Mouse (Mus musculus): Measurements from ENCODE around the gene Mrps17. TPM values are rescaled to one million over a fixed set of nuclear protein-coding genes. Genes with fewer than 3 reads are reported as not detected.
"Not testable (repeated sequence)": the region's sequence is repeated elsewhere in the genome, so short reads cannot be mapped to it uniquely, and the experiment has no call there.

The Mrps17 gene
- 104 and 105 TPM in 2 replicates for polyA plus RNA-seq (2012; rRNA removed)

DNA sequence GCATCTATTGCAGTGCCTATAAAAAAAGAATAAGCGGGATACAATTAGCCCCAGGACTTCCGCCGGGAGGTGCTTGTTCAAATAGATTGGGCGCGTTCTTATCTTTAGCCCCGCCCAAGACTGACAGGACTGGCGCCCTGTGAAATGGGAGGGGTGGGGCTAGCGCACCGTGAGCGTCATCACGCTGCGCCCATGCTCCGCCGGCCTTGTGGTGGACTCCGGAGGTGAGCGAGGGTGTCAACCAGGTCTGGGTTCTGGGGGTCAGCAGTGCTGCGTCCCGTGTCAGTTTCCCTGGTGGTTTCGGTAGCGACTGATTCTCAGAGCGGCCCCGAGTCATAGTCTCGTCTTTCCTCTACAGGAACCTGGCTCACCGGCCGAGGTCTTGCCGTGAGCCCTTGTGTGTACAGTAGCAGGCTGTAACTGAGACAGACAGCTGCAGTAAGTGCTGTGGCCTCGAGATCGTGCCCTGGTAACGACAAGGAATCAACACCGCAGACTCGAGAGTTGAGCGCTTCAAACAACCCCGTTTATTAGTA lies at the start of gene Mrps17:
Gene Mrps17 (plus strand): TSS at position 172 of the 536 bp plus-strand sequence.
- DNase-seq (ENCODE audit: extremely low spot score in 1 of 2, low spot score in 1 of 2) = peak; percentile 89 to 94

DNA sequence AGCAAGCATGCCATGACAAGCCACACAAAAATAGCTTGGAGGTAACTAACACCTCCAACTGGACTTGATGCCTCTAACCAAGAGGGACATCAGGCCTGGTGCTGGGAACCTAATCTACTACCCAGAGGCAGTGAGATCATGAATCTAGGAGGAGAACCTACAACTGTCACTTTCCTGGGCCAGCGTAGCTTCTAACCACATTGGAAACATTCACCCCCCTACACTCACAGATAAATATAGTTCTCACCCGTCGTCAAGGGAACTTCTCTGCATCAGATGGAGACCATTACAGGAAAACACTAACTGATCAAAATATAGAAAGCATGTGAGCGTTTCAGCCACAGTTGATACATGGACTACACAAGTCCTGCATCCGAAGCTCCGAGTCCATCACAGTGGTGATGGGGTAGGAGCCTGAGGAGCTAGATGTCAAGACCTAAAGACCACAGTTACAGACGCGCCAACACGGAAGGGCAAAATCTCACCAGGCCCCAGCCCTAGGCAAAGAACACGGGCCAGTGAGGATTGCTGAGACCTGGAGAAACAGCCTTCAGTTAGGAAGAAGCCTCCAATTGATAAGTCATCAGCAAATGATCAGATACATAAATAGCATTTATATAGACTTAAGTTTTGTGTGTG lies 48.9 kb upstream of the Mrps17 start:
- peak in 1 of 2 experiments; percentile 44 for DNase-seq (ENCODE audit: extremely low spot score in 1 of 2, low spot score in 1 of 2)

DNA sequence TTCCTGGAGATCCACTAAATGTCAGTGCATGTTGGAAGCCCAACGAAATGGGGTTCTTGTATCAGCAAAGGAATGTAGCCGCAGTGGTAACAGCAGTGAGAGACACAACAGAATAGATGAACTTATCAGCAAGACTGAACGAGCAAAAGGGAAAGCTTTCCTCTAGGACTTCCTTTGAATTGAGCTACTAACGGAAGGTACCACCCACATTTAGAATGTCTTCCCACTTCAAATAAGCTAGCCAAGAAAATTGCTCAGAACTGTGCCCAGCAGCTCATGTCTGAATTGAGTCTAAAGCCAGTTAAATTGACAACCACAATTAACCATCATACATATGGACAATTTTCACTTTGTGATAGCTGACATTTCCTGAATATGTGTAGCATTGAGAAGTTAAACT lies 47.4 kb upstream of the Mrps17 start:
- peak in 1 of 2 experiments; percentile 38 for DNase-seq (ENCODE audit: extremely low spot score in 1 of 2, low spot score in 1 of 2)

DNA sequence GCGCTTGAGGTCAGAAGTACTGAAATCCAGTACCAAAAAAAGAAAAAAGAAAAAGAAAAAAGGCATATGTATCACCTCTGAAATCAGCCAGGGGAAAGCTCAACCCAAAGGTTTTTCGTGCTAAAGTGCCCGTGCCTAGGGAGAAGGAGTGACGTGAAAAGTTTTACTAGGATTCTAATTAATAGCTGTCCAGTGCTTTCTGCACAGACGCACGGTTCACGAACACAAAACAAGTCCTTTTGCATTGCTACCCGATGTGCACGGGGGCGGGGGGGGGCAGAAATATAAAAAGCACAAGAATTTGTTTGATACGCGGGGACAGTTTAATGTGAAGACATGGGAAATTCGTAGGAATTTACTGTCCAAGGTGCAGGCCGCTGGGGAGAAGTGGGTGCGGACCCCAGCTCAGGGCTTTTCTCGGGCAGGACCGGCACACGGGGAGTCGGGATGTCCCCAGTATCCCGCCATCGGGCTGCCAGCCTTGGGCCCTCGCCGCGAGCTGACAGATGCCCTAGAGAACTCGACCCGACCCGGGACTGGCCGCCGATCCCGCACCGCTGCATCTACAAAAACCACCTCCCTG lies 45.8 kb upstream of the Mrps17 start:
- DNase-seq (ENCODE audit: extremely low spot score in 1 of 2, low spot score in 1 of 2) = no peak

DNA sequence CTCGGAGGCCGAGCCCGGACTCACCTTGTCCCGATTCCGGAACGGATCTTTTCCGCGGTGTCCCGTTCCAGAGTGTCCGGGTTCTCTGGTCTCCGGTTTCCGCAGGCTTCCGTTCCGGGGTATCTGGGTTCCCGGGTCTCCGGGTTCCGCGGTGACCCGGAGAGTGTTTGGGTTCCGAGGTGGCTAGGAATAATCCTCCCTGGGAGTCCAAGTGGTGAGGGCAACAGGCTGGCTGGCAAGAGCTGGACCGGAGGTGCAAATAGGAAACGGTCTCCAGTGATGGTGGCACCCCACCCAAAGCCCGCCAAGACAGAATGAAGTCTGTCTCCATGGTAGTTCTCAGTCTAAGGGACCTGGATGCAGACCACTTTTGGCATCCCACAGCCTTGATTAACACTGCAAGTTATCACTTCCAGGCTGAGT lies 45.2 kb upstream of the Mrps17 start, which contains the start of gene Zfp11:
Gene Zfp11 (minus strand): TSS at position 64 of the 423 bp plus-strand sequence.
- peak; percentile 28 to 85 for DNase-seq (ENCODE audit: extremely low spot score in 1 of 2, low spot score in 1 of 2)

DNA sequence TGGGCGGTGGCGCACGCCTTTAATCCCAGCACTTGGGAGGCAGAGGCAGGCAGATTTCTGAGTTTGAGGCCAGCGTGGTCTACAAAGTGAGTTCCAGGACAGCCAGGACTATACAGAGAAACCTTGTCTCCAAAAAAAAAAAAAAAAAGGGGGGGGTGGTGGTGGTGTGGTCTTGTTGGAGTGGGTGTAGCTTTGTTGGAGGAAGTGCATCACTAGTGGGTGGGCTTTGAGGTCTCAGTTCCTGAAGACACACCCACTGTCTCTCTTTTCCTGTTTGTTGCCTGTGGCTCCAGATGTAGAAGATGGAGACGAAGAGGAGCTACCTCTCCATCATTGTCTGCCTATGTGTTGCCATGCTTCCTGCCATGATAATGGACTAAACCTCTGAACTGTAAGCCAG lies 30.2 kb upstream of the Mrps17 start:
- not testable (repeated sequence) for DNase-seq (ENCODE audit: extremely low spot score in 1 of 2, low spot score in 1 of 2)

DNA sequence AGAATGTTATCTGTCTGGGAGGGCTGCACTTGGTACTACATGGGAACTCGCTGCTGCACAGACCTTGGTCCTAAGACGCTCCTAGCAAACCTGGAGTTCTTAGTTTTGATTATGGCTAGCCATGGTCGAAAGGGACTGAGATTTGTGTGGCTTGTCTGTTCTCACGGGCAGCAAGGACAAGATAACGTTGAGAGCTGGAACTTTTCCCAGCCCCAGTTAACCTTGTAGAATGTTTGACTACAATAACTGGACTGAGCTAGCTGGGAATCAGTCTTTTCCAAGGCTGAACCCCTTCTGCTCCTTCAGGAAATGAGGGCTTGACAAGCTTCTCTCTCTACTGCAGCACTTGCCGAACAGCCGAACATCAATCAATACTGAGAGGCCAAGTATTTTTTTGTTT lies 27.7 kb upstream of the Mrps17 start:
- no peak for DNase-seq (ENCODE audit: extremely low spot score in 1 of 2, low spot score in 1 of 2)

DNA sequence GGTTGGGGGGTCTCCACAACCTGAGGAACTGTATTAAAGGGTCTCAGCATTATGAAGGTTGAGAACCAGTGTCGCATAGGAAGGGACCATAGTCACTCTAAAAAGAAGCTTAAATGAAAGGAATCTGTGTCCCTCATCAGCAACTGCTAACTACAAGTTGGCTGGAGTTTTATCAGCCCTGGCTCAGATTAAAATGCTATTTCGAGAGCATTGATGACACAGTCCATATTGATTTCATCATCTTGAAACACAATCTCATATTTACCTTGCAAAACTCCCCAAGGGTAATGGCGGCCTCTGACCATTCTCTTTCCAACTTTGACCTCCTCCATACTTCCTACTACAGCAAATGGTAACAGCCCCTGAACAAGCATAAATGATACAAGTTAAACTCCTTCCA lies 24.8 kb upstream of the Mrps17 start:
- DNase-seq (ENCODE audit: extremely low spot score in 1 of 2, low spot score in 1 of 2) = no peak

DNA sequence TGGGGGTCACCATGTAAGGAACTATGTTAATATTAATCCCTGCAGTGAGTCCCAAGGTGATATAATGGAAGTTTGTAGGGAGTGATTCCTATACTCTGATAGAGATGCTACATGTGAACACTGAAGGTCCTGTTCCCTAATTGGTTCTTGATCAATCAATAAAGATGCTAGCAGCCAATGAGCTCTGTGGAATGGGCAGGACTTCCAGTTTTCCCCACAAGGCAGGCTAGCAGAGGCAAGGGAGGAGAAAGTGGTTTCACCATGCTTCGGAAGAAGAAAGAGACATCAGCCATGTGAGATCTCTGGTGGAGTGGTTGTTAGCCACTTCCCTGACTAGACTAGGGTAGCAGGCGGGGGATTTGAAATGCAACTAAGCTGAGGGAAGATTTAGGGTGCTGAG lies 14.8 kb upstream of the Mrps17 start:
- no peak for DNase-seq (ENCODE audit: extremely low spot score in 1 of 2, low spot score in 1 of 2)

DNA sequence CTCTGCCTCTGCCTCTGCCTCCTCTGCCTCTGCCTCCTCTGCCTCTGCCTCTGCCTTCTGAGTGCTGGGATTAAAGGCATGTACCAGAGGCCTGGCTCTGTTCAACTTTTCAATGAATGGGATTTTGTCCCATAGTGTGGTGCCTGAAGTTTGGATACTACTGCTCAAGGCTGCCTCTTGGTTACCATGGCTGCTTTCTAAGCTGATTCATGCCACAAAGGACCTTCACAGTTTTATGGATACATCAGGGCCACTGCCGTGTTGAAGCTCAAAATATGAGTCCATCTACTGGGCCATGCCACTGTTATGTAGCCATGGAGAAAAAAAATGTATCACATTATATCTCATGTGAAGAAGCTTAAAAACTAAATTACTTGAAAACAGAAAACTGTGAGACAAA lies 13.6 kb upstream of the Mrps17 start:
- DNase-seq (ENCODE audit: extremely low spot score in 1 of 2, low spot score in 1 of 2) = no peak

DNA sequence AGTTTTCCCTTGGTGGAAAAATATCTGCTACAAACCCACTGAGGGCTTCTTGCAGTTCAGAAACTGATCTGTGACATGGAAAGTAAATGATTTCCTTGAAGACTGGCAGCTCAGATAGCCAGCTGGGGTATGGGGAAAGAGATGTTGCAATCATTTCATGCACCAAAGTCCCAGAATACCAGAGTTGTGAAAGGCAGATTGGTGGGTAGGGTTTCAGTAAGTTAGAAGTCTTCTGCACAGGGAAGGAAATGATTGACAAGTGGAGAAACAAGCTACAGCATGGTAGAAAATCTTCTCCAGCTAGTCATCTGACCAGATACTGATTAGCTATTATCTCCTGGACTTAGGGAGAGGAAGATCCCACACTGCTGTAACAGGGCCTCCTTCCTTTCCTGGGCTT lies 11.9 kb upstream of the Mrps17 start:
- DNase-seq (ENCODE audit: extremely low spot score in 1 of 2, low spot score in 1 of 2) = no peak

DNA sequence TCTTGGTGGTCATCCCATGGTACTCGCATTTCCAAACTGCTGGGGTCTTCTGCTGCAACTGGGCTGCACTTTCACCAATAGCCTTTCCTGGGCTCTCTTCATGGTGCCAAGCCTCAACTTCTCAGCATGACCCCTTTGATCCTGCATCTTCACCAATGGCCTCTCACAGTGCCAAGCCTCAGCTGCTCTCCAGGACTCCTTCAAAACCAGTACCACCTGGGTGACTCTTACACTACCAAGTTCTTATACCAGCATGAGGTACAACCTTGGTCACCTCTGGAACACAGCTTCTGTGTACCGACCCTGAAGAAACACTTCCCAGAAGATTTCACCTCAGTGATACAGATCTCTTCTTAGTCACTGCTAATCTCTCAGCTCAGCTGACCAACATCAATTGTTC lies 6.9 kb upstream of the Mrps17 start, which contains the start of gene Sept14:
Gene Sept14 (minus strand): TSS at position 101 of the 400 bp plus-strand sequence.
- DNase-seq (ENCODE audit: extremely low spot score in 1 of 2, low spot score in 1 of 2) = no peak

DNA sequence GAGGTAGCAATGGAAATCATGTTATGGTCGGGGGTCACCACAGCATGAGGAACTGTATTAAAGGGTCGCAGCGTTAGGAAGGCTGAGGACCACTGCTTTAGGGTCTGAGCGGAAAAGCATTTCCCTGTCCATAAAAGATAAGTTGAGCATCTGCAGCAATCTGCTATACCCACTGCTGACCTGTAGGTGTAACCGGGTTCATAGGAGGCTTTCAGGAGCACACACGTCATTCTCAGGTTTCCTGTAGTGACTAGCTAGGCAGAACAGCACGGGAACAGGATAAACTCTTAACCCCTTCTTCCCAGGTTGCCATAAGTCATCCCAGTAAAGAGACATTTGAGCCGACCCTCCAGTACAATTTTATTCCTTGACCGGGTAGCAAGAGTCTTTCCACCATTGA lies 1.7 kb downstream of the Mrps17 start:
- DNase-seq (ENCODE audit: extremely low spot score in 1 of 2, low spot score in 1 of 2) = no peak

DNA sequence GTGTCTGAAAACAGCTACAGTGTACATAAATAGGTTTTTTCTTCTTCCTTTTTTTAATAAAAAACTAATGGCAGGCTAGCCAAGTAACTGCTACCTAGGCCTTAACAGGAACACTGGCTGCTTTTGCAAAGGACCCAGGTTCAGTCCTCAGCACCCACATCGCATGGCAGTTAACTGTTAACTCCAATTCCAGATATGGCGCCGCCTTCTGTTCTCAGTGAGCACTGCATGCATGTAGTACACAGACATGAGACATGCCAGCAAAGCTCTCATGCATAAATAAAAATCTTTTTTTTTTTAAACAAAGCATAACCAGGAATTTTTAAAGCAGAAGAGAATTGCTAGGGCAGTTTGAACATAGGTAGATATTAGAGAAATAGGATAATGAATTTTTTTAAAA lies 4.9 kb downstream of the Mrps17 start:
- no peak for DNase-seq (ENCODE audit: extremely low spot score in 1 of 2, low spot score in 1 of 2)

DNA sequence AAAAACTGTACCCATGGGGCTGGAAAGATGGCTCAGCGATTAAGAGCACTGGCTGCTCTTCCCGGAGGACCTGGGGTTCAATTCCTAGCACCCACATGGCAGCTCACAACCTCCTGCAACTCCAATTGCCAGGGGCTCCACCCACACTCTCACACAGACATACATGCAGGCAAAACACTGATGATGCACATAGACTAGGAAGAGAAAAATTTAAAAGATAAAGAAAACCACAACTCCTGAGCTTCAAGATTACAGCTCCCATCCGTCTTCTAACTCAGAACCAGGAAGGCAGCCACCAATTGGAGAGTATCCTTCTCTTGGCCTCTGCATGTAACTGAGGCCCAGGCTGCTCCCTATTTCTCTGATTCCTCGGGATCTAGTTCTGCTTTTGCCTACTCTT lies 9.0 kb downstream of the Mrps17 start:
- no peak for DNase-seq (ENCODE audit: extremely low spot score in 1 of 2, low spot score in 1 of 2)

DNA sequence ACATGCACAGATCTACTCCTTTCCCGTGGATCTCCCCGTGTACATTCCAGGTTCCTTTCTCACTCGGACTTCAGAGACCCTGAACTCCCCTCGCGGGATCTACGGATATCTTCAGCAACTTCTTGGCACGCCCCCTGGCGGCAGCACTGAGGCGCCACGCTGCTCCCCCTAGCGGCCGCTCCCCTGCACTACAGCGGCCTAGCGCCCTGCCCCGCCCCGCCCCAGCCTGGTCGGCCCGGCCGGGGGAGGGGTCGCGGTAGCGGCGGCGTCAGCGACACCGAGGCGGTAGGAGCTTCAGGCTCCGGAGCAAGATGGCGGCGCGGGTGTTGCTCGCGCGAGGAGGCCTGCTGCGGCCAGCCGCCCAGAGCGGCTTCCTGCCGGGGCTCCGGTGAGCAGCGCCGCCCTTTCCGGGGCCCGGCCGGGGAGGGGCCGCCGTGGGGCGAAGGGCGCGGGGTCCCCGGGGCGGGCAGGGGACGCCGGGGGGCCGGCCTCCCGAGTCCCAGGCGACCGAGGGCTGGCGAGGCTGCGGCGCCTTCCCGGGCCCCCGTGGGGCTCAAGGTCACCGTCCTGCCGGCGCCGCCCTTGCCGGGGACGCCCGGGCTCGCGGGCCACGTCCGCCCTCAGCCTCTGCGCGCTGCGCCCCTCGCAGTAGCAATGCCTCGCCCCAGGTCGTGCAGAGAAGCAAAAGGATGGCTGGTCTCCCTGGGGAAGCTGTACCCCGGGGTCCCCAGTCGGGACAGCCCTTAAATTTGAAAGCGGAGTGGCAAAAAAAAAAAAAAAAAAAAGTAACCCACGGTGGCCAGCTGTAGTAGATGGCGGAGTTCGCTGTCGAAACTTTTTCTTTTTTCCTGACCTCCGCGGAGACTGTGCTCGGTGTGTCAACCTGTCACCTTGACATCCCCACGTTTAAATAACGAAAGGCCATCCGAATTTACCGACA lies 9.8 kb downstream of the Mrps17 start, which contains the start of gene Nipsnap2:
Gene Nipsnap2 (plus strand): TSS at position 230 of the 940 bp plus-strand sequence.
- peak; percentile 72 to 93 for DNase-seq (ENCODE audit: extremely low spot score in 1 of 2, low spot score in 1 of 2)

DNA sequence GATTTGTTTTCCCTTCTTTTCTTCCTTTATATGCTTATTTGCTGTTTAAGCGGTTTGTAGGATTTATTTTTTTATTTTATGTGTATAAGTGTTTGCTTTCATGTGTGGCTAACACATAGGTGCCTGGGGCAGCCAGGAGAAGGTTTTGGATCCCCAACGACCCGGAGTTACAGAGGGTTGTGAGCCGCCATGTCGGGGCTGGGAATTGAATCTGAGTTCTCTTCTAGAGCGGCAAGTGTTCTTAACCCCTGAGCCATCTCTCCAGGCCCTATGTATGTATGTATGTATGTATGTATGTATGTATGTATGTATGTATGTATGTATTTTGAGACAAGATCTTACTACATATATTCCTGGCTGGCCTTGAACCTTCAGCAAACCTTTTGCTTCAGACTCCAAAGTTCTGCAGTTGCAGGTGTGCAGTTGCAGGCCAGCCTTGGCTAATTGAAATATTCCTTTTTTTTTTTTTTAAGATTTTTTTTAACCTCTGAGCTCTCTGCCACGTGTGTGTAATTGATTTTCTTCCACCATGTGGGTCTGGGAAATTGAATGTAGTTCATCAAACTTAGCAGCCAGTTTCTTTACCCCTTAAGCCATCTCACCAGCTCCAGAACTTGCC lies 10.6 kb downstream of the Mrps17 start:
- no peak for DNase-seq (ENCODE audit: extremely low spot score in 1 of 2, low spot score in 1 of 2)

DNA sequence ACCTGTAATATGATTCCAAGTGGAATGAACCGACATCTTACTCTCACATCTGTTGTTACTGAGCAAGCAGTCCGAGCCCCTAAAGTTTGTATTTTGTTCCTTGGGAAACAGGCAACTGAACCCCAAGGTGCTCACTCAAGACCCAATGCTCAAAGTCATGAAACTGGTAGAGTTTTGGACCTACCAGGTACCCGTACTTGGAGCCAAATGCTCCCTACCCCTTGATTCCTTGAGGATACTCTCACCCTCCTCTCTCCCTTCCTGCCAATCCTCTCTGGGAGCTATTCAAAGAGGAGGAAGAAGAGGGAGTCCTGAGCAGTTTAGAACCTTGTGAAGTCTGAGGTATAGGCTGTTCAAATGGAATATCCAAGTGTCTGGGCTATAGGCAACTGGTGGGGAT lies 11.5 kb downstream of the Mrps17 start:
- no peak for DNase-seq (ENCODE audit: extremely low spot score in 1 of 2, low spot score in 1 of 2)

DNA sequence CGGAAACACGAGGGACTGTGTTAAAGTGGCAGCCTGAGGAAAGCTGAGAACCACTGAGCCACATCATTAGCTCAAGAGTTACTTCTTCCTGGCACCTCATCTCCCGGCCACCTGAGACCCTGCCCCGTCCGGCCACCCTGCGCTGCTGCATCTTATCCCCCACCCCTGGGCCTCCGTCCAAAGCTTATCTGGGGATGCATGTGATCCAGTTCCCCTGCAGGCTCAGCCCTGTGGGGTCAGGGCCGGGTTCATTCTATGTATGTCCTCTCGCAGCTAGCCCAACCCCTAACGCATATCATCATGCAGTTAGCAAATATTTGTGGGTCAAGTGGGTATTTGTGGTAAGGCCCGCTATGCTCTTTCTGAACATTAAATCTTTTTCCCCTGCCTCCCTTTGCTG lies 14.0 kb downstream of the Mrps17 start:
- no peak for DNase-seq (ENCODE audit: extremely low spot score in 1 of 2, low spot score in 1 of 2)

DNA sequence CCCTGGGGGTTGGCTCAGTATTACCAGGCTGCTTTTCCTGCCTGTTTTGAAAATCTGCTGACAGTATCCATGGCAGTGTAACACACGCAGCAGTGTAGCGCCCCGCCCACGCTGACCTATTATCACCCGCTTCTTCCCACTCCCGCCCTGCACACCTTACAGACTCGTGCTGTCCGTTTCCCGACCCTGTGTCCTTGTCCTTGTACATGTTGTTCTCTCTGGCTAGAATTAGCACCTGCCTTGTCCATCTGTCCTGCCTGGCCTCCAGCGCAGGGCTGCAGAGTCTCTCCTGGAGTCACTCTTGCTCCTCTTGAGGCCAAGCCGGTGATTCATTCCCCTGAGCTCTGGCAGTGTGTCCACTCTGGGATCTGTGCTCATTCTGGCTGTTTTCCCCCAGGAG lies 15.0 kb downstream of the Mrps17 start:
- no peak for DNase-seq (ENCODE audit: extremely low spot score in 1 of 2, low spot score in 1 of 2)
